7 mouse cellular contexts compared by ENCODE assay signal in the genomic region with DNA sequence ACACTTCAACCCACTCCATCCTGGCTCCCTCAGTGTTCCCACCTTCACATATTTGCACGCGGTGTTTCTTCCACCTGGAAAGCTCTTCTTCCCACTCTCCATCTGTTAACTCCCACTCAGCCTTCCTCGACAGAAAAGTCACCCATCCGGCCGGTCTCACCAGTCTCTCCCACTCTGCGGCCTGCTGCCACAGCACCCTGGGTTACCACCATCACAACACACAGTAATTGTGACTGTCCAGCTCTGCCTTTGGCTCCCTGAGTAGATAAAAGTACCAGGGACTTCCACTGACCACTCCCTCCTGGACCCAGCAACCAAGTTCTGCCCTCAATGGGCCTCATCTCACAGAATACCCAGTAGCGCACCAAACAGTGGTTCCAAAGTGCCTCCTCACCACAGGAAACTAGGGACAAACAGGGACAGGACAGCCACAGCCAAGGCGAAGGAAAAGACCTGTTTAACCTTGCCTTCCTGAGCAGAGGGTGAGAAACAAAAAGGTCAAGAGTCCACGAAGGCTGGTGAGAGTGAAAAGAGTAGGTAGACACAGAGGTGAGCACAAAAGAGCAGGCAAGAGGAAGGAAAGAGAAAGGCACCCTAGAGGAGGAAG. TPM values are rescaled to one million over a fixed set of nuclear protein-coding genes. Genes with fewer than 3 reads are reported as not detected.
DNase-seq lines count a peak whose midpoint lies in the region; ATAC-seq lines count a peak whose summit lies in the region.

No protein-coding gene starts in this region.

- WGBS in neural tube, embryonic 11.5 days: 62% methylated on average over 9 of the region's 9 CpGs
- 46% methylated on average over 9 of the region's 9 CpGs for WGBS in embryonic facial prominence, embryonic 13.5 days
- WGBS in hindbrain, embryonic 13.5 days: 55% methylated on average over 9 of the region's 9 CpGs
- WGBS in liver, embryonic 12.5 days (ENCODE audit: insufficient replicate concordance): 36% methylated on average over 9 of the region's 9 CpGs
- 58% methylated on average over 9 of the region's 9 CpGs for WGBS in neural tube, embryonic 14.5 days

- peaks cover 15% of the 10 kb centered on the region for H3K4me1 ChIP-seq in neural tube, embryonic 11.5 days (ENCODE audit: control insufficient read depth, insufficient read depth, low read length)
- peaks cover 51% of the 10 kb centered on the region for H3K4me1 ChIP-seq in embryonic facial prominence, embryonic 13.5 days
- H3K4me1 ChIP-seq in hindbrain, embryonic 13.5 days (replicated peaks): peaks cover 60% of the 10 kb centered on the region
- peaks cover 68% of the 10 kb centered on the region for H3K4me1 ChIP-seq in liver, embryonic 12.5 days
- H3K4me1 ChIP-seq in neural tube, embryonic 14.5 days (ENCODE audit: control insufficient read depth, insufficient read depth, low read length): peaks cover 16% of the 10 kb centered on the region

- no peak for DNase-seq in neural tube, embryonic 11.5 days (ENCODE audit: low spot score)
- no peak for DNase-seq in neural tube, embryonic 10.5 days (ENCODE audit: extremely low spot score, low spot score)
- DNase-seq in ovary, postnatal 10 days (ENCODE audit: low spot score): no peak

- H3K27ac ChIP-seq in neural tube, embryonic 11.5 days (ENCODE audit: low read depth, low read length): no peak overlapping the region
- H3K27ac ChIP-seq in embryonic facial prominence, embryonic 13.5 days: no peak overlapping the region
- peak overlapping the region; percentile 90 for H3K27ac ChIP-seq in hindbrain, embryonic 13.5 days
- H3K27ac ChIP-seq in liver, embryonic 12.5 days: peak overlapping the region; percentile 90
- no peak overlapping the region for H3K27ac ChIP-seq in neural tube, embryonic 14.5 days (ENCODE audit: low read depth, low read length)

- ATAC-seq in neural tube, embryonic 11.5 days (ENCODE audit: insufficient read depth, low FRiP score, low TSS enrichment): no peak
- ATAC-seq in embryonic facial prominence, embryonic 13.5 days (ENCODE audit: insufficient number of reproducible peaks, insufficient read depth, low FRiP score, low TSS enrichment, low read depth): no peak
- no peak for ATAC-seq in hindbrain, embryonic 13.5 days (ENCODE audit: low FRiP score)
- ATAC-seq in liver, embryonic 12.5 days: no peak
- ATAC-seq in neural tube, embryonic 14.5 days (ENCODE audit: low read depth): no peak

- peak overlapping the region; percentile 85 for H3K4me3 ChIP-seq in neural tube, embryonic 11.5 days (ENCODE audit: low read depth, low read length)
- H3K4me3 ChIP-seq in embryonic facial prominence, embryonic 13.5 days: peak overlapping the region; percentile 83
- H3K4me3 ChIP-seq in hindbrain, embryonic 13.5 days: peak overlapping the region; percentile 90
- H3K4me3 ChIP-seq in liver, embryonic 12.5 days: peak overlapping the region; percentile 88
- peak overlapping the region; percentile 85 for H3K4me3 ChIP-seq in neural tube, embryonic 14.5 days (ENCODE audit: low read depth, low read length)

- H3K27me3 ChIP-seq in neural tube, embryonic 11.5 days (ENCODE audit: control insufficient read depth, insufficient read depth, low read length): no peaks in the 10 kb centered on the region
- H3K27me3 ChIP-seq in embryonic facial prominence, embryonic 13.5 days: no peaks in the 10 kb centered on the region
- H3K27me3 ChIP-seq in hindbrain, embryonic 13.5 days: no peaks in the 10 kb centered on the region
- H3K27me3 ChIP-seq in liver, embryonic 12.5 days (replicated peaks): no peaks in the 10 kb centered on the region
- H3K27me3 ChIP-seq in neural tube, embryonic 14.5 days (ENCODE audit: control insufficient read depth, insufficient read depth, low read length): no peaks in the 10 kb centered on the region

- H3K36me3 ChIP-seq in neural tube, embryonic 11.5 days (ENCODE audit: control insufficient read depth, insufficient read depth, low read length): no peaks in the 10 kb centered on the region
- peaks cover 10% of the 10 kb centered on the region for H3K36me3 ChIP-seq in embryonic facial prominence, embryonic 13.5 days
- H3K36me3 ChIP-seq in hindbrain, embryonic 13.5 days: peaks cover 18% of the 10 kb centered on the region
- peaks cover 42% of the 10 kb centered on the region for H3K36me3 ChIP-seq in liver, embryonic 12.5 days
- H3K36me3 ChIP-seq in neural tube, embryonic 14.5 days (ENCODE audit: control insufficient read depth, insufficient read depth, low read length): 0 out of 2 replicates have a peak, but pooled peaks cover 3% of the 10 kb centered on the region

- no peaks in the 10 kb centered on the region for H3K9me3 ChIP-seq in neural tube, embryonic 11.5 days (ENCODE audit: control insufficient read depth, low read length)
- no peaks in the 10 kb centered on the region for H3K9me3 ChIP-seq in embryonic facial prominence, embryonic 13.5 days
- no peaks in the 10 kb centered on the region for H3K9me3 ChIP-seq in hindbrain, embryonic 13.5 days
- H3K9me3 ChIP-seq in liver, embryonic 12.5 days (replicated peaks): no peaks in the 10 kb centered on the region
- no peaks in the 10 kb centered on the region for H3K9me3 ChIP-seq in neural tube, embryonic 14.5 days (ENCODE audit: control insufficient read depth, low read length)

- peak overlapping the region; percentile 91 for H3K9ac ChIP-seq in neural tube, embryonic 11.5 days (ENCODE audit: low read length)
- H3K9ac ChIP-seq in embryonic facial prominence, embryonic 13.5 days: peak overlapping the region; percentile 94
- H3K9ac ChIP-seq in hindbrain, embryonic 13.5 days: peak overlapping the region; percentile 95
- H3K9ac ChIP-seq in liver, embryonic 12.5 days: peak overlapping the region; percentile 97
- peak overlapping the region; percentile 84 for H3K9ac ChIP-seq in neural tube, embryonic 14.5 days (replicated peaks; ENCODE audit: low read depth, low read length)

- H3K4me2 ChIP-seq in neural tube, embryonic 11.5 days (ENCODE audit: low read depth): peak overlapping the region; percentile 58
- H3K4me2 ChIP-seq in embryonic facial prominence, embryonic 13.5 days: peak overlapping the region; percentile 78
- H3K4me2 ChIP-seq in hindbrain, embryonic 13.5 days: peak overlapping the region; percentile 94
- H3K4me2 ChIP-seq in liver, embryonic 12.5 days: peak overlapping the region; percentile 90
- peak overlapping the region; percentile 73 for H3K4me2 ChIP-seq in neural tube, embryonic 14.5 days (ENCODE audit: low read depth, low read length)

RNA-seq across cellular contexts. Expression of gene Ppp6r1, which starts 1.2 kb away (rescaled TPM):
- 6.0 and 6.7 TPM in 2 replicates for polyA plus RNA-seq in neural tube, embryonic 11.5 days (2014; fragmentation: Nextera tagmentation; extraction: Ambion mirVana)
- 10.5 and 14.1 TPM in 2 replicates for polyA plus RNA-seq in embryonic facial prominence, embryonic 13.5 days (2015; fragmentation: Nextera tagmentation; extraction: Ambion mirVana)
- 9.7 and 12.4 TPM in 2 replicates for polyA plus RNA-seq in hindbrain, embryonic 13.5 days (2015; fragmentation: Nextera tagmentation; extraction: Ambion mirVana)
- 12.0 and 12.7 TPM in 2 replicates for polyA plus RNA-seq in liver, embryonic 12.5 days (2016; fragmentation: Nextera tagmentation; extraction: Ambion mirVana)
- polyA plus RNA-seq in neural tube, embryonic 14.5 days (2014; fragmentation: Nextera tagmentation; extraction: Ambion mirVana): 6.1 and 10.9 TPM in 2 replicates

RNA-seq across cellular contexts. Expression of gene Tmem86b, which starts 26.4 kb away (rescaled TPM):
- polyA plus RNA-seq in neural tube, embryonic 11.5 days (2014; fragmentation: Nextera tagmentation; extraction: Ambion mirVana): 1.5 and 2.1 TPM in 2 replicates
- polyA plus RNA-seq in embryonic facial prominence, embryonic 13.5 days (2015; fragmentation: Nextera tagmentation; extraction: Ambion mirVana): 2.0 and 2.2 TPM in 2 replicates
- polyA plus RNA-seq in hindbrain, embryonic 13.5 days (2015; fragmentation: Nextera tagmentation; extraction: Ambion mirVana): 3.5 and 3.8 TPM in 2 replicates
- 25.7 and 26.1 TPM in 2 replicates for polyA plus RNA-seq in liver, embryonic 12.5 days (2016; fragmentation: Nextera tagmentation; extraction: Ambion mirVana)
- 3.3 and 3.4 TPM in 2 replicates for polyA plus RNA-seq in neural tube, embryonic 14.5 days (2014; fragmentation: Nextera tagmentation; extraction: Ambion mirVana)

RNA-seq across cellular contexts. Expression of gene Hspbp1, which starts 27.2 kb away (rescaled TPM):
- polyA plus RNA-seq in neural tube, embryonic 11.5 days (2014; fragmentation: Nextera tagmentation; extraction: Ambion mirVana): 108 and 120 TPM in 2 replicates
- polyA plus RNA-seq in embryonic facial prominence, embryonic 13.5 days (2015; fragmentation: Nextera tagmentation; extraction: Ambion mirVana): 78.4 and 92.3 TPM in 2 replicates
- polyA plus RNA-seq in hindbrain, embryonic 13.5 days (2015; fragmentation: Nextera tagmentation; extraction: Ambion mirVana): 128 and 137 TPM in 2 replicates
- polyA plus RNA-seq in liver, embryonic 12.5 days (2016; fragmentation: Nextera tagmentation; extraction: Ambion mirVana): 90.8 and 95.6 TPM in 2 replicates
- polyA plus RNA-seq in neural tube, embryonic 14.5 days (2014; fragmentation: Nextera tagmentation; extraction: Ambion mirVana): 141 and 143 TPM in 2 replicates

RNA-seq across cellular contexts. Expression of gene Brsk1, which starts 32.8 kb away (rescaled TPM):
- polyA plus RNA-seq in neural tube, embryonic 11.5 days (2014; fragmentation: Nextera tagmentation; extraction: Ambion mirVana): 2.7 and 3.4 TPM in 2 replicates
- 2.7 and 3.1 TPM in 2 replicates for polyA plus RNA-seq in embryonic facial prominence, embryonic 13.5 days (2015; fragmentation: Nextera tagmentation; extraction: Ambion mirVana)
- 7.2 and 7.5 TPM in 2 replicates for polyA plus RNA-seq in hindbrain, embryonic 13.5 days (2015; fragmentation: Nextera tagmentation; extraction: Ambion mirVana)
- 0.19 and 0.29 TPM in 2 replicates for polyA plus RNA-seq in liver, embryonic 12.5 days (2016; fragmentation: Nextera tagmentation; extraction: Ambion mirVana)
- polyA plus RNA-seq in neural tube, embryonic 14.5 days (2014; fragmentation: Nextera tagmentation; extraction: Ambion mirVana): 10.1 and 12.9 TPM in 2 replicates

RNA-seq across cellular contexts. Expression of gene Ptprh, which starts 53.8 kb away (rescaled TPM):
- polyA plus RNA-seq in neural tube, embryonic 11.5 days (2014; fragmentation: Nextera tagmentation; extraction: Ambion mirVana): not detected in 2 replicates
- polyA plus RNA-seq in embryonic facial prominence, embryonic 13.5 days (2015; fragmentation: Nextera tagmentation; extraction: Ambion mirVana): 0.14 TPM in 1 of 2 replicates, not detected in the other
- polyA plus RNA-seq in hindbrain, embryonic 13.5 days (2015; fragmentation: Nextera tagmentation; extraction: Ambion mirVana): 0.71 and 0.97 TPM in 2 replicates
- not detected in 2 replicates for polyA plus RNA-seq in liver, embryonic 12.5 days (2016; fragmentation: Nextera tagmentation; extraction: Ambion mirVana)
- 0.20 and 0.22 TPM in 2 replicates for polyA plus RNA-seq in neural tube, embryonic 14.5 days (2014; fragmentation: Nextera tagmentation; extraction: Ambion mirVana)

Comparison
In these comparisons a context has a peak if more than half of its experiments do, and no peak if none do; other contexts are left out.
1. H3K27ac ChIP-seq: peak in hindbrain, embryonic 13.5 days (single experiment) and liver, embryonic 12.5 days (single experiment); none in neural tube, embryonic 11.5 days (single experiment), embryonic facial prominence, embryonic 13.5 days (single experiment) and neural tube, embryonic 14.5 days (single experiment).
2. Peak in every context shown above with its lines, with median percentiles within 50 percentile points of each other: H3K4me2 ChIP-seq, H3K4me3 ChIP-seq and H3K9ac ChIP-seq.